Mouse (Mus musculus) small intestine, adult 2 months (tissue): ENCODE data around the gene Gm43191. TPM values are rescaled to one million over a fixed set of nuclear protein-coding genes. Genes with fewer than 3 reads are reported as not detected.
"Not testable (repeated sequence)": the region's sequence is repeated elsewhere in the genome, so short reads cannot be mapped to it uniquely, and the experiment has no call there.

ENCODE experiments used
- H3K27ac ChIP-seq: fragments of 200-500 bp; 2 replicates; pipeline ENCODE4 v1.5.1; 2012; ENCODE audit warnings: low read depth, low read length, control low read depth, inconsistent platforms; ENCODE audit not compliant: insufficient read depth
- H3K27me3 ChIP-seq: fragments of 200-500 bp; 2 replicates; pipeline ENCODE4 v1.6.1; 2012; ENCODE audit warnings: mild to moderate bottlenecking, moderate library complexity, low read length, inconsistent platforms; ENCODE audit not compliant: control insufficient read depth, insufficient read depth
- H3K36me3 ChIP-seq: fragments of 200-500 bp; 2 replicates; pipeline ENCODE4 v1.6.1; 2012; ENCODE audit warnings: mild to moderate bottlenecking, low read length, control low read depth, inconsistent platforms; ENCODE audit not compliant: control insufficient read depth, insufficient read depth
- H3K4me1 ChIP-seq: fragments of 200-500 bp; 2 replicates; pipeline ENCODE4 v1.6.1; 2012; ENCODE audit warnings: low read length, inconsistent platforms, mixed read lengths; ENCODE audit not compliant: control insufficient read depth, insufficient read depth, insufficient read length
- H3K4me3 ChIP-seq: fragments of 200-500 bp; 2 replicates; pipeline ENCODE4 v1.5.1; 2012; ENCODE audit warnings: low read depth, mild to moderate bottlenecking, control low read depth, inconsistent platforms, low read length, moderate library complexity
- CTCF ChIP-seq: fragments of 200-500 bp; IDR thresholded peaks from 2 replicates; pipeline ENCODE4 v1.5.1; 2012; ENCODE audit warnings: low read depth, mild to moderate bottlenecking, control low read depth, inconsistent platforms, low read length, moderate library complexity, mixed read lengths; ENCODE audit not compliant: insufficient replicate concordance, insufficient read length; ENCODE audit errors: extremely low read depth
- POLR2A ChIP-seq: fragments of 200-500 bp; IDR thresholded peaks from 2 replicates; pipeline ENCODE4 v1.6.1; 2012; ENCODE audit warnings: low read depth, mild to moderate bottlenecking, control low read depth, inconsistent platforms, low read length, moderate library complexity
- WGBS: fragments of 180-500 bp; shearing (Covaris S2); methylation state at CpG from one replicate; pipeline ENCODE4 v1.1.7; 2018; 5-methylcytosine and 5-hydroxymethylcytosine counted together
- polyA plus RNA-seq: library from polyadenylated mRNA; depleted of rRNA; stranded (reverse); fragments of >200 nt; gene quantifications from 2 replicates; pipeline ENCODE4 v1.2.3, GENCODE M21; 2012

Gm43191 gene
- polyA plus RNA-seq, 1 experiment: not detected

DNA sequence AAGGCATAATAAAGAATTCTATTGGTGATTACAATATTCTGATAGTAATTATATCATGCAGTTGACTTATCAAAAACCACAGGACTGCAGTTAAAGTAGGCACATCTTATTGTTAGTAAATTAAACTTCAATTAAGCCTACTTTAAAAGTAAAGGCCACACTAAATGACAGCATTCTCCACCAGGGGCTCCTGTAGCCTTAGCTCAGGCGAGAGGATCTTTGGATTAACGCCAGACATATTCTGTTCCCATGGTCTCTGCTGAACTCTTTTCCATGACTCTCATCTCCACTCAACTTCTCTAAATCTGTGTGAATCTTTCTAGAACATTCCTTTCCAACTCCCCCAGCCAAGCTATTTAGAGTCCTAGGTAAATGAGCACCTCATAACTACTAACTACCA, 17.7 kb upstream of the Gm43191 start:
- no peak for TF ChIP-seq POLR2A
- no peak for TF ChIP-seq CTCF
- peaks cover 6% of the 10 kb centered on the region for H3K36me3 ChIP-seq
- 68% methylated on average over 2 of the region's 2 CpGs for WGBS
- no peak overlapping the region for H3K27ac ChIP-seq
- H3K27me3 ChIP-seq: no peaks in the 10 kb centered on the region
- no peak overlapping the region for H3K4me3 ChIP-seq
- H3K4me1 ChIP-seq: peaks cover 6% of the 10 kb centered on the region; the same call in 1 of the 2 replicates

DNA sequence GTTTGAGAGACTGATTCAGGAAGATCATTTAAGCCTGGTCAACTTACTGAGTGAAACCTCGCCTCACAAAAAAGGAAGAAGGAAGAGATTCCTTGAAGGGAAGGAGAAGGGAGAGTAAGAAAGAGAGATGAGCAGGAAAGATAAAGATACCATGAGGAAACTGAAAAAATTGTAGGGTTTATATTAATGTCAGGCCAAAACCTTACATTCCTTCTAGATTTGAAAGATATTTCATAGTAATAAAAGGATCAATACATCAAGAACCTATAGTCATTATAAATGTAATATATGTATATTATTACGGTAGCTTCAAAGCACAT, 14.6 kb upstream of the Gm43191 start:
- no peak overlapping the region for H3K27ac ChIP-seq
- peaks cover 10% of the 10 kb centered on the region for H3K36me3 ChIP-seq
- no peak for TF ChIP-seq CTCF
- no peak for TF ChIP-seq POLR2A
- H3K4me3 ChIP-seq: no peak overlapping the region
- no peaks in the 10 kb centered on the region for H3K27me3 ChIP-seq
- H3K4me1 ChIP-seq: 0 out of 2 replicates have a peak, but pooled peaks cover 3% of the 10 kb centered on the region
- WGBS: 76% methylated on average over 2 of the region's 2 CpGs

DNA sequence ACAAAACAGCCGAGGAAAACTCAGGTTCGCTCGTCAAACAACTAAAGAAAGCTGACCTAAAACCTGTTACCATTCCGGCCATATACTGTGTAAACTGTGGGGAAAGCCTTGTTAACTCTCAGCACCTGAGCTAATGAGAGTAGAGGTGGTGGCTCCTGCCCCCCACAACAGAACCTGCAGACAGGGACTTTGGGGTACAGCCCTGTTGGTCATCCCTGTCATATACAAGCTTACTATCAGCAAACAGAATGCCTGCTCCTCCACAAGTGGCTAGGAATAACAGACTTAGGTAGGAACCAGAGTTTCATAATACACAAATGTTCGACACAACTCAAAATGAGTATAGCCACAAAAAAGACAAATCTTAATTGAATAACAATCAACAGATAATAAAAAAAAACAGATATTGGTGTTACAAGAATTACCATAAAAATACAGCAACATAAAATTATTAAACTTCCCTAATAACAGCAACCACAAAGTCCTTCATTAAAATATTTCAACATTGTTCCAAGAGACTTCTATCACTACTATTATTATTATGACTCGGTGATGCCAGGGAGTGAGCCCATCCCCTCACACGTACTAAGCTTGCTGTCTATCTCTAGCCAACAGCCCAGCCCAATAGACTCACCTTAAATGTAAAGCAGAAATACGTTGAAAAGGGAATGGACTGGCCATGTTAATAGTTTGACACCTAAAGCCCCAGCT, 14.1 kb upstream of the Gm43191 start:
- WGBS: 83% methylated on average over 8 of the region's 8 CpGs
- H3K4me3 ChIP-seq: no peak overlapping the region
- H3K4me1 ChIP-seq: 0 out of 2 replicates have a peak, but pooled peaks cover 3% of the 10 kb centered on the region
- no peaks in the 10 kb centered on the region for H3K27me3 ChIP-seq
- TF ChIP-seq POLR2A (no peak), CTCF (no peak)
- H3K36me3 ChIP-seq: peaks cover 10% of the 10 kb centered on the region
- no peak overlapping the region for H3K27ac ChIP-seq

GRCm38 (mm10) chr3:116694312-116694711, 13.3 kb upstream of the Gm43191 start:
- Histone ChIP-seq H3K36me3 (peaks cover 10% of the 10 kb centered on the region), H3K27ac (no peak overlapping the region), H3K4me3 (no peak overlapping the region), H3K27me3 (no peaks in the 10 kb centered on the region), H3K4me1 (0 out of 2 replicates have a peak, but pooled peaks cover 3% of the 10 kb centered on the region)
- 91% methylated on average over 3 of the region's 3 CpGs for WGBS
- TF ChIP-seq POLR2A: no peak
- TF ChIP-seq CTCF: no peak

DNA sequence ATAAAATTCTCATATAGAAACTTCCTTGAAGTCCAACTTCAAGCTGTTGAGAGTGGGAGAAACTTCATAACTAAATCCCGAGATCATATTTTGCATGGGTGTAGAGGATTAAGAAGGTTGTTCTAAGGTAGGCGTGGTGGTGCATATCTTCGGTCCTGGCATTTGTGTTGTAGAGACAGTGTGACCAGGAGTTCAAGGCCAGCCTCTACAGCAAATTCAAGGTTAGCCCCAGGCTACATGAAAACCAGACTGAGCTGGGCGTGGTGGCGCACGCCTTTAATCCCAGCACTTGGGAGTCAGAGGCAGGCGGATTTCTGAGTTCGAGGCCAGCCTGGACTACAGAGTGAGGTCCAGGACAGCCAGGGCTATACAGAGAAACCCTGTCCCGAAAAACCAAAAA, 16.8 kb downstream of the Gm43191 start:
- H3K27me3 ChIP-seq, H3K27ac ChIP-seq, H3K4me3 ChIP-seq, H3K4me1 ChIP-seq: not testable (repeated sequence)
- H3K36me3 ChIP-seq: peaks cover 13% of the 10 kb centered on the region
- WGBS: 87% methylated on average over 9 of the region's 9 CpGs

- peak within 1 kb of the TSS; percentile 92 for H3K4me3 ChIP-seq
- H3K4me1 ChIP-seq: peaks cover 10% of the 10 kb centered on the region; the same call in 1 of the 2 replicates
- peak within 1 kb of the TSS; percentile 84 for H3K27ac ChIP-seq
- peak; percentile 91 for TF ChIP-seq POLR2A
- no peak for TF ChIP-seq CTCF
- no peaks in the 10 kb centered on the region for H3K27me3 ChIP-seq
- peaks cover 3% of the 10 kb centered on the region; the same call in 1 of the 2 replicates for H3K36me3 ChIP-seq
- under 1% methylated on average over 39 of the region's 39 CpGs for WGBS
Observed at GRCm38 (mm10) chr3:116662463-116662863, 18.6 kb downstream of the Gm43191 start, which contains the start of gene Mfsd14a. TSS of gene Mfsd14a (minus strand) at chr3:116662677.

DNA sequence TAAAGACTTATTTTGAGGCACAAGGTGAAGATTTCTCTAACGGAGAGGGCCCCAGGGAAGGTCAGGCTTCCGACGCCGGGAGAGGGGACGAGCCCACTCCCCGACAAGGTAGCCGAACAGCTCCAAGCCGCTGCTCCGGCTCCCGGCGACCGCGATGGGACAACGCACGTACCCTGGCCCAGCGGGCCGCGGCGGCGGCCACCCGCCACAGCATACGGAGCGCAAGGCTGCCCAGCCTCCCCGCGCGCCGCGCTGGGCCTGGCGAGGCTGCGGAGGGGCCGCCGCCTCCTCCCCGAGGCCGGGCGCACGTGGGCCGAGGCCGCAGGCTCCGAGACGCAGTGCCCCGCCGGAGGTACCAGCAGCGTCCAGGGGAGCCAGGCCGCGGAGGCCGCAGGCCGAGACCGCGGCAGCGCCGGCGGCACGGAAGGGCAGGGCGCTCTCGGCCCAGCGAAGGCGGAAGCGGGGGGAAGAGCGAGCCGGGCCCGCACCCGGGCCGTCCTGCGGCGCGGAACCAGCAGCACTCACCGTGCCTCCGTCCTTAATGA, 19.1 kb downstream of the Gm43191 start:
- Histone ChIP-seq H3K4me1 (peaks cover 10% of the 10 kb centered on the region; the same call in 1 of the 2 replicates), H3K27ac (peak overlapping the region; percentile 84), H3K4me3 (peak overlapping the region; percentile 92), H3K27me3 (no peaks in the 10 kb centered on the region), H3K36me3 (no peaks in the 10 kb centered on the region)
- no peak for TF ChIP-seq CTCF
- TF ChIP-seq POLR2A: no peak
- under 1% methylated on average over 68 of the region's 68 CpGs for WGBS
